Mouse (Mus musculus) lung, postnatal 4 days (tissue): ENCODE results near the gene Brd9.
"Not testable (repeated sequence)": the region's sequence is repeated elsewhere in the genome, so short reads cannot be mapped to it uniquely, and the experiment has no call there.

Source experiments
- DNase-seq, 2 experiments: peaks; one replicate each; pipeline ENCODE4 v3.0.0; 2021

Gene Brd9

DNA sequence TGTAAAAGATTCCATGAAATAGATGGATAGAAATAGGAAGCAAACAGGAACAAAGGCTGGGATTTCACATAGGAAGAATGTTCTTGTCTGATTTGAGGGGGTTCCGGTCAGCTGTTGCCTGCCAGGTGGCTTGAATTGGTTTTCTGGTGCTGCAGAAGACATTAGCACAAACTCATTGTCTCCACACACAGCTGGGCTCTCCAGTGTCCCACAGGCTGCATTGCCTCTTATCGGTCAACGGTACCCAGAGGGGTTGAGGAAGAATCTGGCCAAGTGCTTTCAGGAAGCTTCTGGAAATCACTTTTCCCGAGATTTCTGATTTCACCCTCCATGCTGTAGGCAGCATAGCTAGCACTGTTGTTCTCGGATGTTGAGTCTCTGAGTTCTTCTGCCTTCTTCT is 53.7 kb downstream of the Brd9 start:
- no peak for DNase-seq

DNA sequence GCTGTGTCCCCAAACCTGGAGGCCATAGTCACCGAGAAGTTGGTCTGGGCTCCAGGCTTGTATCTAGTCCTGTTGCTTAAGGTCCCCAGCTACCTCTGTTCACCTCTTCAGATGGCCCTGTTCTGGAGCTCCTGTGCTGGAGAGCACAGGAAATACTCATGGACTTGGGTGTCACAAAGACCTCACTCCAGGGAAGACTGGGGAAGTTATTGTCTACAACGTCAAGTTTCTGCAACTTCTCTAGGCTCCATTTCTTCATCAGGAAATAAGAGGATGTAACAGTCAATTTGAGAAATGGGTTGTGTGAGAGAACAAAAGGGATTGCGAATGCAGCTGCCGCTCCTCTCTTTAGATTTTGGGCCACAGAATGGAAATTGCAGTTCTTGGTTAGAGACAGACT is 58.8 kb downstream of the Brd9 start:
- no peak for DNase-seq

- DNase-seq, result no peak
Measured at GRCm38 (mm10) chr13:74000519-74000918, 62.9 kb downstream of the Brd9 start.

DNA sequence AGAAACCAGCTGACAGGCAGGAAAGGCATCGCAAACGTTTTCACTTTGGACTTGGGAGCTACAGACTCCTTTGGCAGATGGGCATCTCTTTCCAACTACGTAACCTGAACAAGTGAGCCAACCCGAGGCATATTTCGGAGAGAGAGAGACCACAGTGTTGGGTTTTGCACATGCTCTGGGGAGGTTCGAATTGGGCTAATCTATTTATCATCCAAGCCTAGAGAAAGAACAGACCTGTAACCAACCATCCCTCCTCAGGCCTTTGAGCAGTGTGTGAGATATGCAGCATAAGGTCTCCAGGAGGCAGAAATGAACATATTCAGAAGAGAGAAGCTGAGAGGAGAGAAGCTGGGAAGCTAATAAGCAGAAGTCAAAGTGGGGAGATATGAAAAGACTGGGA is 63.4 kb downstream of the Brd9 start:
- no peak for DNase-seq

- no peak for DNase-seq
Measured at GRCm38 (mm10) chr13:74001492-74001891, 63.9 kb downstream of the Brd9 start.

DNA sequence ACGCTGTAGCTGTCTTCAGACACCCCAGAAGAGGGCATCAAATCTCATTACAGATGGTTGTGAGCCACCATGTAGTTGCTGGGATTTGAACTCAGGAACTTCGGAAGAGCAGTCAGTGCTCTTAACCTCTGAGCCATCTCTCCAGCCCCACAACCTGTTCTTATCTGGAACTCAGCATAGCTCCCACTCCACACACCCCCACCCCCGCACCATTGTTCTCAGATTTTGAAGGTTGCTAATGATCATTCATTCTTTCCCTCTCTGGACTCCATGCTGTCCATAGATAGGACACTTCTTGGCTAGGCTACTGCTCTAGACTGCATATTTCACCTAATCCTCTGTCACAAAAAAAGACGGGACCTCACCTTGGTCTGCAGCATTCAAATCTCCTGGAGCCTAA is 69.3 kb downstream of the Brd9 start:
- not testable (repeated sequence) for DNase-seq

GRCm38 (mm10) chr13:74008216-74008615 is 70.6 kb downstream of the Brd9 start:
- DNase-seq, result not testable (repeated sequence)

- peak; percentile 95 to 96 for DNase-seq
Measured at GRCm38 (mm10) chr13:74008948-74009718, 71.5 kb downstream of the Brd9 start, which contains the start of gene Tppp. Gene Tppp (plus strand): TSS chr13:74009407.

DNA sequence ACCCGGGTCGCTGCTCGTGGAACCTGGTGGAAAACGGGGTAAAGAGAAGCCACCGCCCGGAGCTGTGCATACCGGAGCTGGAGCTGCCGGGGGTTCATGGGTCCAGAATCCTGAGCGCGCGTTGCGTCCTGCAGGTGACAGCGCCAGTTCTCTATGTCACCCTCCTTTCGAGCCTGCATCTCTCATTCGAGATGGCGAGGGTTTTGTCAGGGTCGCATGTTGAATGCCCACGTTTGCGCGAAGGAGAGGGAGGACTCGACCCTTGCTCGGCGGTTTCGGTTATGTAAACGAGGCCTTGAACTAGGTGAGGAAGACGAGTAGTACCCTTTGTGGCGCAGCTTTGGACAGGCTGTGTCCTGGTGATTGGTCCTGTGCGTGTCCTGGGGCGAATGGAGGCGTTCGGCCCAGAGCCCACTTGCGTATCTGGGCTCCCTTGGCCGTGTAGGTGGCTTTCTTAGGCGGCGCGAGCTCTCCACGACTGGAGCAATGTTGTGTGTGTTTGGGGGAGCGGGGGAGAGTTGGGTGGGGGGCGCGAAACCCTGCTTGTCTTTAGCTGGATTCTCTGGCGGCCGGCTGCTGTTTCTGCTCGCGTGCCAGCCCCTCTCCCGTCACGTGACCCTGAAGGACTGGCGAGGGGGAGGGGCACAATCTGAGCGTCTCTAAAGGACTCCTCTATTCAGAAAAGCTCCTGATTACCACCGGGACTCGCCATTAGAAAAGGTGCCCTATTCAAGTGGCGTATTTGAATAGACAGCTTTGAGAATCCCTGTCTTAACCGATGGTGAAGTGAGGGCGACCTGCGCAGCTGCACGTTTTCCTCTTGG is 72.4 kb downstream of the Brd9 start:
- DNase-seq, result peak; percentile 71 to 73
